Mouse (Mus musculus) thymus, postnatal 10 days (tissue): ENCODE measurements around the gene Xdh.

Experiments
- DNase-seq, 2 experiments: peaks; one replicate each; pipeline ENCODE4 v3.0.0; 2021; ENCODE audit warnings: low spot score in 2 of 2

Gene Xdh

DNA sequence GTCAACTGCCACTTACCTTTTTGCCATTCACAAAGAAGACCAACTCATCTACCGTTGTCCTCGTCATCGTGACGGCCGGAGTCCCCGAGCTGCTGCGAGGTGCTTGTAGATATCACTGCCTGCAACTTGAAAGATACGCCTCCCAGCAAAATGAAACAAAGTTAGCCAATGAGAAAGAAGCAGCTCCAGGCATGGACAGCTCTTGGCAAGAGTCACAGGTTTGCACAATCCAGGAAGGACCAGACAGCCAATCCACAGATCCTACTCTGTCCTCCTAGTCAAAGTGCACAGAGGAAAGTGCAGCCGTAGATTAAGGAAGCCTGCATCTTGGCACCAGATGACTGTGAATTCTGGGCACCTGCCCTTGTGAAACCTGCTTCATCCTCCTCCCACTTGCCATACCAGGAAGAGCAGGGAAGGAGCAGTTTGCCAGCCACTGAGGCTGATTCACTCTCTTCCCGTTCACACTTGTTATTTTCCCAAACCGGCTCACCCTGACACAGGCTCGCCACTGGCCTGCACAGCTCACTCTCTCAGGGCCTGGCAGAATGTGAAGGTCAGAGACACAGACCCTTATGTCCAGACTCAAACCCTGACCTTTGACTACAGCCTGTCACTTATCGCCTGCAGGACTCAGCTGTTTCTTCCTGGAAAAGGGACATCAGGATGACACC lies at the start of gene Xdh:
Xdh (minus strand) TSS at position 135 of the 674 bp plus-strand sequence.
- DNase-seq, result no peak

DNA sequence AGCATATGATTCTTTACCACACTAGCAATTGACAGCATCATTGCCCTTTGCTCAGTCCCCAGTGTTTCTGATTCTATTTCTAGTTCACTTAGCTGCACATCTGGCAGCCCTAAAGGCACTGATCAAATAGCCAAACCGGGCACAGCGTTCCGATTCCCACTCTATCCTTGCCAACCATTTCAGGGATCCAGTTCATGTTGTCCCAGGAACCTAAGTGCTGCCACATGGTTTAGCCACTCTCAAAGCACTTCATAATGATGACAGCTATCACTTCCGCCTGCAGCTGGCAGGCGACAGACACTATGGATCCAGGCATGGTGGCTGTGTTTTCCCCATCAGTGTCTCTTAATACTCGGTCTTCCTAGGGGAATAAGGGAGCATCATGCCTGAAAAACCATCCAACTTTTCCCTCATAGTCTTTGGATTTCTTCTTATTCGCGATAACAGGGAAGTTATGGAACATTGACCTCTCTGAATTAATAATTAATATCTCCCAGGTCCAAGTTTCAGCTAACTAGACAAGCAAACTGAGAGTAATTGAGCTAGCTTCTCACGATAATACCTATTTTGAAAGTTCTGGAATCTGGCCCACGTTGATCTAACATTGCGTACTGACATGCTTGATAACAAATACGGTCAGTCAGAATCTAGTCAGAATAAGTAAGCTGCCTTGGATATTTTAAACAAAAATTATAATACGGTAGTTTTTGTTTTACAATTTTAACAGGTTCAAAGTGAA lies 46.1 kb upstream of the Xdh start:
- no peak for DNase-seq

DNA sequence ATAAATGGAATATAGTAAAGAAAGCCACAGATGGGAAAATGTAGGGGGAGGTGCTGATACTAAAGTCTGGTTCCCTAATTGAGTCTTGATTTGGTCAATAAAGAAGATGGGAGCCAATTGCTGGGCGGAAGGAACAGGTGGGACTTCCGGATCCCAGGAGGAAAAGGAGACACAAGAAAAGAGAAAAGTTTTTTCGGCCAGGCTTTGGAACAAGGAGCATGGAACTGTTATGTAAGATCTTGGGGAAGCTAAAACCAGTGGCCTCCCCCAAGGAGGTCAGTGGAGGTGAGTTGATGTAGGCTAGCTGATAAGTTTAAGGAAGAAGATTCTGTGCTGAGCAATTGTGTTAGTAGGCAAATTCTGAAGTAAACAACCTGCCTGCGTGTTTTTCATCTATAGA lies 41.3 kb upstream of the Xdh start:
- no peak for DNase-seq

DNA sequence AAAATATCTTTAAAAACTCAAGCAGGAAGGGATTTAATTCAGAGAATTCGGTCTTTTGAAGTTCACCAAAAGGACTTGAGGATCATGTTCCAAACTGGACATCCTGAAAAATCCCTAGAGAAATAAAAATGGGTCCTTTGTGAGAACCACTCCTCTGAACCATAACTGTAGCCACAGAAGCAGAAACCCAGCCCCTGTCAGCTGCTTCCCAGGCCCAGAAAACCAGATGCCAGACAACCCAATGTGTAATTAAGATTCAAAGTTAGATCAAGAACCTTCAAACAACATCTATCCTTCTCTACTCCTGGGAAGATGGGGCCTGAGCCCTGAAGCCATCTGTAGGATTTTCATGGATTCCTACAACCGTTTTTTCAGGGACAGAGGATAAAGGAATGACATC lies 36.6 kb upstream of the Xdh start:
- no peak for DNase-seq

DNA sequence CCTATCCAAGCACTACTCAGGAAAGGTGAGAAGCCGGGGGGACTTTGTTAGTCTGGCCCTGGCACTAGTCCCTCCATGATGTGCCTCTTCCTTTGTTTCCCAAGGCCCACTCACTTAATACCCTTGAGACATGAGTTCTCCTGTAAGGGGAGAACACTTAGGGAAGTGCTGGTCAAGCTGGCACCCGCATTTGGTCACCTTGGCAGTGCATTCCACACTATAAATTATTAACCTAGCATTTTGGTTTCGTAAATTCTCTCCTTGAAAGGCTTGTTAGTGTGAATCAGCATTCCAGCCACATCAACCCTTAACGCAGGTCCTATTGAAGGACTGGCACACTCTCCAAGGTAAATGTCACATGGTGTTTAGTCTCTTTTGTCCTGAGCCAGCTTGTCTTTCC lies 35.9 kb upstream of the Xdh start:
- DNase-seq, result no peak

DNA sequence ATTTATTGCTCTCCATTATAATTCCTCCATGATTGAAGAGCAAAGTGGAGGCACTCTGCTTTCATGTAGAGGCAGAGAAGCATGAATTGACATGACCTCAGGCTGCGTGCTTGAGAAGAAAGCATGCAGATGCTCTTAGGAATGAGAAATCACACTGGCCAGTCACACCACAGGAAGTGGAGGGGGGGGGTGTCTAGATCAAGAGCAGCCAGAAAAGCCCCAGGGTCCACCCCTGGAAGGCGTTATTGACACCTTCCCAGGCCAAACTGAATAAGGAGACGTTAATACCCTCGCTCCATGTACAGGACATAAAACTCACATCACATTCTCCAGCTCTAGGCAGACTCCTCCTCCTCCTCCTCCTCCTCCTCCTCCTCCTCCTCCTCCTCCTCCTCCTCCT lies 34.5 kb upstream of the Xdh start:
- no peak for DNase-seq

DNA sequence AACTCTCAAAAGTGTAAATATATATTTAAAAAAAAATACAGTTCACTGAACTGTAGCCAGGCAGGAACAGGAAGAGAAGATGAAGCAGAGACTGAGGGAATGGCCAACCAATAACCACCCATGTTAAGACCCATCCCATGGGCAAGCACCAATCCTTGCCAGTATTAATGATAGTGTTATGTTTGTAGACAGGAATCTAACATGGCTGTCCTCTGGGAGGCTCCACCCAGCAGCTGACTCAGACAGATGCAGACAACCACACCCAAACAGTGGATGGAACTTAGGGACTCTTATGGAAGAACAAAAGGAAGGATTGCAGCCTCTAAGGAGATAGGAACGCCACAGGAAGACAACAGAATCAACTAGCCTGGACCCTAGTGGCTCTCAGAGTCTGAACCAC lies 32.9 kb upstream of the Xdh start:
- no peak for DNase-seq

DNA sequence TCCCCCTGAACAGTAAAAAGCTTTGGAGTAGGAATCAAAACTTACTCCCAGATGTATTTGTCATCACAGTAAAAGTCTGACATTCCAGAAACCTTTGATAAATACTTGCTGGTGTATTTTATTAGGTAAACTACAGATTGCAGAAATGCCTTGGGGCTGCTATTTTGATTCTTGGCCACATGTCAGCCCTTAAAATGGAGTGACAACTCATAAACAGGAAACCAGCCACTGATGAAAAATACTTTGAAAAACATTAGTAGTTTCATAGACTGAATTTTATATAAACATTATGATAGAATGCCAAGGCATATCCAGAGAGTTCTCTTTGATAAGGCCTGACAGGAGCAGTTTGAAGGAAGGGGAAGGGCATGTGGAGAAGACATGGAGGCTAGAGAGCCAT lies 26.1 kb upstream of the Xdh start:
- DNase-seq, result no peak

DNA sequence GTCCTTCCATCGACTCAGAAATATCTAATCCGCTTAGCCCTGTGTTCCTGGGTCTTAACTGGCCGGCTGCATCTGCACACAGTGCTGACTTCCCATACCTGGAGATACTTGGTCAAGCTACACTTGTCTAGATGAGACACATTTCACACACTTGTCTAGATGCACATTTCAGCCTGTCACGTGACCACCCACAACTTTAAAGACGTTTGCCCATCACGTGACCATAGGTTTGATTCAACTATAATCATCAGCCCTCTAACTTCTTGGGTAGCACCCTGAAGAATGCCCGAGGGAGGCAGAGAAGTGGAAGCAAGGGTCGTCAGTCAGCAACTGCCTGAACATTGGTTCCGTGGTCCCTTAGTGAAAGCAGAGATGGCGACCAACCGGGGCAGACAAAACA lies 22.7 kb upstream of the Xdh start:
- no peak for DNase-seq

DNA sequence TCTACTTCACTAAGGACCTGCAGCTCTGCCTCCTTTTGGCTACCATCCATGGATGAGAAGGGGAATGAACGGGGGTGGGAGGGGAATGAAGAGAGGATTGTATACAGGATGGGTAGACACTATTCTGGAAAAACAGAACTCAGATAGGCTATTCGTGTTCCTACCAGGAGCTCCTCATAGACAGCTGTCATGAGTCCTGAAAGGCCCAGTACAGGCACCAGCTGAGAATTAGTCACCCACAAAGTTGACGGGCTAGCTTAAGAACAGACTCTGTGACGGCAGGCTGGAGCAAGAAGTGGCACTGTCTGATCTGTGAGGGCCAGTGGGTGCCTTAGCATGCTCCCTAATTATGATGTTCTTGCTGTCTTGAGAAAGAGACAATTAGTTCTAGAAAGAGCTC lies 21.3 kb upstream of the Xdh start:
- no peak for DNase-seq

DNA sequence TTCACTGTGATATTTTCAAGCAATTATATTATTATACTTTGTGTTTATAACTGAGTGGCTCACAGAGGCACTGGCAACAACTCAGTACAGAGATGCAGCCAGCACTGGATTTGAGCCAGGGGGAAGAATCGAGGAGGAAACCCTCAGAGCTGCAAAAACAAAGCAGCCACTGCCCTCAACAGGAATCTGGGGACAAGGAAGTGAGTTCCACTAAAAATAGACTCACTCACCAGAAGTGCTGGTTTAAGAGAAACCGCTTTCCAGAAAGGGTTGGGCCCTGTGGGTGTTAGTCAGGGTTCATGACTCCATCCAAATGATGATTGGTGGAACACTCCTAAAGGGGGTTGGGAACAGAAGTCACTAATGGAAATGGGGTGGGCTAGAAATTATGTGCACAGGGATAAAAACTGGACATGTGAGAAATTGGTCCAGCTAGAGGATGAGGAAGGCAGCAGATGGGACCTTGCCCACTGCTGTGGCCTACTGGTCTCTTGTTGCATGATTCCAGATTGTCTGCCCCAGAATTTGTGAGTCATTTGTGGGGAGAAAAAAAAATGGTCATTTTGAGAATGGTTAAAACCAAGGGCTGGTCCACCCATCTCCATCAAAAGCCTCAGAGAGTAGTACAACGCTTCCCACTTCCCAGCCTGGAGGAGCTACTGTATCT lies 20.5 kb upstream of the Xdh start:
- no peak for DNase-seq

DNA sequence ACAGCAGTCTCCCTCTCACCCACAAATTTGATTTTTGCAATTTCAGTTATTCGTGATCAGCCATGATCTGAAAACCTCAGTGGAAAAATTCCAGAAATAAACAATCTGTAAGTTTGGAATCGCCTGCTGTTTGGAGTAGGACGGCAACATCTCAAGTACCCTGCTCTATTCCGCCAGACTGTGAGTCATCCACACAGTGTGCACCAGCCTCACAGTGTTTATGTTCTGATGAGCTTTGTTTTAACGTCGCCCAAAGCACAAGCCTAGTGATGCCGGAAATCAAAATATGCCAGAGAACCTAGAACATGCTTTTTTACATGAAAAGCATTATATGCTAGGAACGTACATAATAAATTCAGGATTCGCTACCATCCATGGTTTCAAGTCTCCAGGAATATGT lies 14.9 kb upstream of the Xdh start:
- DNase-seq, result no peak

DNA sequence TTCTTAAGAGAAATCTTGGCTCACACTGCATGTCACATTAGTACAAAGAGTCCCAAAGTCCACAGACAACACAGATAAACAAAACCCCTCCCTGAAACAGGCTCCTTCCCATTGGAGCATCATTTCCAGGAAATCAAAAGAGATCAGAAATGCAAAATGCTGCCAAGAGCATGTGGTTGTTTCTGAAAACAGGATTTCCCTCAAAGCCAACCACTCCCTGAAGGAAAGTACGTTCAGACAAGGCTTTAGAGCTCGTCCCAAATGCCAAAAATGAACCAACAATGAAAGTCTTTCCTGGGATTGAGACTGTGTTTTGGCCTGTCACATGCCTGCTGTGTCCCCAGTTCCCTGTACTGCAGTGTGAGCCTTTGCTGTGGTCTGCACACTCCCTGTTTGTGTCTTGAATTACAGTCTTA lies 12.6 kb upstream of the Xdh start:
- no peak for DNase-seq

DNA sequence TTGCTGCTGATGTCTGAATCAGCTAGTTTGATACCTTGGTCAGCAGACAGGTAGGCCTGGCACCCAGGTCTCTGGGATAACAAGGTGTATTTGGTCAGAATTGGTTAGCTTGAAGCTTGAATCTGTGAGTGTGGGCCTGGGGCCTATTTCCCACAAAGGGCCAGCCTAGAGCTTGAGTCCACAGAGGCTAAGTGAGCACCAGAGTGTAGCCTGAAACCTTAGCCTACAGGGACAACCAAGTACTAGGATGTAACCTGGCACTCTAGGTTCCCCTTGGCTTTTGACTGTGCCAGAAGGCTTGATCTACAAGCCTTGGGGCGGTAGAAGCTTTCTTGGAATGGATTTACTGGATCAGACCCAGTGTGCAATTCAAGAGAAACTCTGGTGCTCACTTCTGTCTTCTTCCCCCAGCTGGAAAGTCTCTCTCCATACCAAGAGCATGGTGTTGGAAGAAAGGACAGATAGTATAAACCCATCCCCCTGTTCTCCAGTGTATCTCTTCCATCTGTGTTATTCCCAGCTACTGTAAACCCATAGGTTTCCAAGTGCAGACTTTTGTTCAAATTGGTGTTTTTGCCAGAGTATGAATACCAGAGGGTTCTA lies 11.9 kb upstream of the Xdh start:
- DNase-seq, result no peak

DNA sequence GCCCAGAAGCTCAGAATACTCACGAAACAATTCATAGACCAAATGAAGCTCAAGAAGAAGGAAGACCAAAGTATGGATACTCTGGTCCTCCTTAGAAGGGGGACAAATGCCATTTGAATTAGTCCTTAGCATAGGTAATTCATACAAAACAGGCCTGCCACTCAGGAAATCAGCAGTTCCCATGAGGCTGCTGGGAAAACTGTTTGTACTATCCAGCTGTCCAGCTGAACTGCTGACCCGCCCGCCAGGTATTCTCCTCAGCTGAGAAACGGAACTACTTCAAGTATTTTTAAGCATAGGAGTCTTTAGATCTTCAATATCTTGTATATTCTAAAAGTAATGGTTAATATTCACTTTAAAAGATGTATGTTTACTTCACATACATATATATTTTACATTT lies 10.7 kb upstream of the Xdh start:
- no peak for DNase-seq

DNA sequence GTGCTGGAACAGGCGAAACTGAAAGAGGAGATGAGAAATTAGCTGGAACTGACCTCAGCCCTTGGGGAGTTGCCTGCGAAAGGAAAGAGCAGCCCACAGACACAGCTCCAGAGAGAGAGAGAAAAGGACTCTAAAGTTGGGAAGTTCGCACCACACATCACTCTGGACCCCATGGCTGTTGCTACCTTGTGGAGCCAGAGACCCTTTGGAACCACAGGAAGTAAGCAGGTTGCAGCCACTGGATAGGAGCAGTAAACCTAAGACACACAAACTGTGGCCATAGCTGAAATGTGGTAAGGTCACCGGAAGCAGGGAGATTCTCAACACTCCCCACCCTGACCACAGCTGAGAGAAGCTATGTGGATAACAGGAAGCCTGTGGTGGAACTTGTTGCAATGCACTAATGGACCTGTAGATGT lies 2.1 kb upstream of the Xdh start:
- no peak for DNase-seq

DNA sequence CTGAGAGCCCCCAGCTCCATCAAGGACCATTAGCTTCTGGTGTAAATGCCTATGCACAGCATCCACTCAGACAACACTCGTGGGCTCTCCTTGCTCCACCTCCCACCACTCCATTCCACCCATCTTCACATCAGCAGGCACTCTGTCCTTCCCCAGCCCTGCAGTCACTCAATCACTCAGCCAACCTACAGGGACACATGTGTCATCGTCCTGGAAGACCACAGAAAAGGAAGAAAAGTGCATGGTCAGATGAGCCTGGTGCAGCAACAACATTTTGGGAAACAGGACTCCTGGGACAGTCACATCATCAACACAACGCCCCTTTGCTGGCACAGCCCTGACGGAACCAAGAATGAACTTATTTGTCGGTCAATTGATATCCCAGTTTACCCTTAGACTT lies 974 bp upstream of the Xdh start:
- no peak for DNase-seq

DNA sequence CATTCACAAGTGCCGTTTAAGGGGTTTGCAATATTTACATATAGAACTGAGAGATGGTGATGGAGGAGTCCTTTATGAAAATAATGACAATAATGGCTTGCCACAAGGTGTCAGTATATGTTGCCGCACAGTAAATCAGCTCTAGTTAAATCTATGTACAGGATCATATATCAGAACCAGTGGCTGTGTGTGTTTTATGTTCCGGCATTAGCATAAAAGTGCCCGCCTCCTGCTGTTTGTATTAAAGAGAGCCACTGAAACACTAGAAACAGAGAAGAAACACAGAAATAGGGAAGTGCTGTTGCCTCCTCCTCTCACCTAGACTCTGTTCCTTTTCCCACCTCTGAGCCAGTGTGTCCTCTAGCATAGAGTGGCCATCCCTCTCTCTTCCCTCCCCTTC lies 498 bp downstream of the Xdh start:
- DNase-seq, result no peak

DNA sequence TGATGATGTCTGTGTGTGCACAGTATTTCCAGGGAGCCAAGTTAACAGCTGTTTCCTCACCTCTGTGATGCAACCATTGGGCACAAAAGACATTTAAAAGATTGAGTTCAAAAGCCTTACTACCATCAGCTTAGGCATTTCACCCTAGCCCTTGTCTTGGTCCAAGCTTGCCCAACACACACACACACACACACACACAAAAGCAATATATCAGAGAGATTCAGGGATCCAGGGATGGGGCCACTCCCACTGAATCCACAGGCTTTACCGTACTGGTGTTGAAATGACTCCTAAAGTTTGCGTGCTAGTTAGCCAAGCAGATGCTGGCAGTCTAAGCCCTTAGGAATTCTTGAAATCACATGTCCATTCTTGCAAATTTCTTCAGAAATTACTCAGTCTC lies 1.2 kb downstream of the Xdh start:
- no peak for DNase-seq

DNA sequence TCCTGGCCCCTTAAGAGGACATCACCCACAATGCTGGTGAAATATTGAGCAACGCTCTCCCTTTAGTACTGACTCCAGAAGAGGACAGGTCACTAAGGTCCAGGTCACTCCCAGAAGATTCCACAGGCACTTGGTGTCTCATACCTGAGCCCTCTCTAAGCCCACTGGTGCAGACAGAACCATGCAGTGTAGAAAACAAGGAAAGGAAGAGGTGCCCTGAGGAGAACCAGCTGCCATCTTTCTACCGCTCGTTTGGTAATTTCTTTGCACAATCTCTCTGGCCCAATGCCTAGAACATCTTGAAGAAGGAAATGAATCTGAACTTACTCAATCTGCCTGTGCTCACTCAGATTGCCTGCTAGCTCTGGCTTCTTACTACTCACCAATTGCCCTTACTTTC lies 2.0 kb downstream of the Xdh start:
- no peak for DNase-seq

DNA sequence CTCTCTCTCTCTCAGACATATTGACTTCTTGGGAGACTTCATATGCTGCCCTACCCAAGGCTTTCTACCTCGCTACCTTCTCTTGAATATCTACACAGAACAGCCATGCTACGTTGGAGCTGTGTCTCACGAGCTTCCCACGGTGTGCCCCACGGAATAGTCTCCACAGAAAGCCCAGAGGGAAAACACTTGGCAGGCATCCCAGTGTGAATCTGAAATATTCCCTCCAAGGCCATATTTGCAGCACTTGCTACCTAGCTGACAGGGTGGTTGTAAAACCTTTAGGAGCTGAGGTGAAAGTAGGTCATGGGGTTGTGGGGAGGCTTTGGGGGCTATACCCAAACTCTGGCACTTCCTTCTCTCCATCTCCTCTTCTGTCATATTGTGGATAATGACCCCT lies 3.1 kb downstream of the Xdh start:
- no peak for DNase-seq

DNA sequence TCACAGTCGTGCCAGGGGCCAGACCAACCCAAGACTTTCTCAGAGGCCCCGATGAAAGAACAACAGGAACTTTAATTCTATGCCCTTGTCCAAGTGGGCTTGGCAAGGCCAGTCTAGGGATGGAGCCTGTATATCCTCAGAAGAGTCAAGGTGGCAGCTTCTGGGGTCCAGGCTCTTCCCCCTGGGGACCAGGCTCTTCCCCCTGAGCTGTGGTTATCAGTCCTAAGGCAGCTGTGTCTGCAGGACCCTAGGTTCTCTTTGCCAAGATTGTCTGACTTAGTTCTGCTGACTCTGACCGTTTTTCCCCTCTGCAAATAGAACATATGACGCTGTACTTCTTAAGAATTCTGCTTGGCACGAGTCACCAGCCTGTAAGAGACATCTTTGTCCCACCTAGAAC lies 5.3 kb downstream of the Xdh start:
- no peak for DNase-seq
